Mouse (Mus musculus) large intestine, adult 2 months (tissue): ENCODE data around the gene Sorcs2. TPM values are rescaled to one million over a fixed set of nuclear protein-coding genes. Genes with fewer than 3 reads are reported as not detected.

ENCODE experiments used
- DNase-seq: peaks from one replicate; pipeline ENCODE4 v3.0.0-alpha.2; 2012; ENCODE audit warnings: low read depth, low spot score
- WGBS: fragments of 180-500 bp; shearing (Covaris S2); methylation state at CpG from one replicate; pipeline ENCODE4 v1.1.7; 2018; 5-methylcytosine and 5-hydroxymethylcytosine counted together
- polyA plus RNA-seq: library from polyadenylated mRNA; depleted of rRNA; stranded (reverse); fragments of >200 nt; gene quantifications from 2 replicates; pipeline ENCODE4 v1.2.3, GENCODE M21; 2012

Gene Sorcs2
- polyA plus RNA-seq, 1 experiment = 3.9 TPM

GRCm38 (mm10) chr5:36317641-36318368 is 80.1 kb downstream of the Sorcs2 start:
- 77% methylated on average over 6 of the region's 6 CpGs for WGBS
- DNase-seq = no peak

- 75% methylated on average over 9 of the region's 9 CpGs for WGBS
These were observed 82.8 kb downstream of the Sorcs2 start for GRCm38 (mm10) chr5:36315106-36315505.

GRCm38 (mm10) chr5:36313353-36314079 is 84.4 kb downstream of the Sorcs2 start:
- DNase-seq = no peak
- 57% methylated on average over 16 of the region's 16 CpGs for WGBS

More at GRCm38 (mm10) chr5:36315106-36315505, 82.8 kb downstream of the Sorcs2 start:
- DNase-seq = no peak

GRCm38 (mm10) chr5:36312926-36313325 is 85.0 kb downstream of the Sorcs2 start:
- 56% methylated on average over 6 of the region's 6 CpGs for WGBS
- no peak for DNase-seq

- 67% methylated on average over 7 of the region's 7 CpGs for whole genome bisulfite sequencing
- no peak for DNase-seq
These were observed 93.5 kb downstream of the Sorcs2 start for GRCm38 (mm10) chr5:36304299-36304980.

GRCm38 (mm10) chr5:36301166-36301565 is 96.8 kb downstream of the Sorcs2 start:
- DNase-seq = no peak

GRCm38 (mm10) chr5:36298049-36298448 is 99.9 kb downstream of the Sorcs2 start:
- WGBS = 53% methylated on average over 4 of the region's 4 CpGs
- no peak for DNase-seq

More at GRCm38 (mm10) chr5:36301166-36301565, 96.8 kb downstream of the Sorcs2 start:
- WGBS = 64% methylated on average over 4 of the region's 4 CpGs

- no peak for DNase-seq
- 88% methylated on average over 4 of the region's 4 CpGs for WGBS
These were observed 100.7 kb downstream of the Sorcs2 start for GRCm38 (mm10) chr5:36297246-36297645.

GRCm38 (mm10) chr5:36293109-36293900 is 104.6 kb downstream of the Sorcs2 start:
- DNase-seq = no peak
- WGBS = 63% methylated on average over 11 of the region's 11 CpGs

GRCm38 (mm10) chr5:36292321-36292720 is 105.6 kb downstream of the Sorcs2 start:
- DNase-seq = no peak
- WGBS = 78% methylated on average over 9 of the region's 9 CpGs

- WGBS = 59% methylated on average over 5 of the region's 5 CpGs
- DNase-seq = no peak
These were observed 106.7 kb downstream of the Sorcs2 start for GRCm38 (mm10) chr5:36291191-36291590.

- 22% methylated on average over 10 of the region's 10 CpGs for WGBS
These were observed 112.5 kb downstream of the Sorcs2 start for GRCm38 (mm10) chr5:36285405-36285804.

GRCm38 (mm10) chr5:36279896-36280295 is 118.0 kb downstream of the Sorcs2 start:
- no peak for DNase-seq
- 83% methylated on average over 12 of the region's 12 CpGs for whole genome bisulfite sequencing

More at GRCm38 (mm10) chr5:36285405-36285804, 112.5 kb downstream of the Sorcs2 start:
- no peak for DNase-seq

- no peak for DNase-seq
- 59% methylated on average over 6 of the region's 6 CpGs for WGBS
These were observed 123.1 kb downstream of the Sorcs2 start for GRCm38 (mm10) chr5:36274684-36275394.

GRCm38 (mm10) chr5:36267194-36267769 is 130.7 kb downstream of the Sorcs2 start:
- DNase-seq = no peak
- WGBS = 94% methylated on average over 3 of the region's 3 CpGs

- WGBS = 68% methylated on average over 12 of the region's 12 CpGs
- DNase-seq = no peak
These were observed 137.1 kb downstream of the Sorcs2 start for GRCm38 (mm10) chr5:36260862-36261261.

GRCm38 (mm10) chr5:36259691-36260124 is 138.2 kb downstream of the Sorcs2 start:
- WGBS = 61% methylated on average over 6 of the region's 6 CpGs
- DNase-seq = no peak

- WGBS = 90% methylated on average over 12 of the region's 12 CpGs
- DNase-seq = no peak
These were observed 139.4 kb downstream of the Sorcs2 start for GRCm38 (mm10) chr5:36258387-36259181.
